Mouse (Mus musculus) midbrain, postnatal 0 days (tissue): ENCODE data around the gene Kif26a. TPM values are rescaled to one million over a fixed set of nuclear protein-coding genes. Genes with fewer than 3 reads are reported as not detected.

ENCODE experiments used
- ATAC-seq: fragments of 200-750 bp; cut with Nextera tagmentation; 2 replicates; pipeline ENCODE4 v1.8.0; 2017; ENCODE audit warnings: moderate number of reproducible peaks, mild to moderate bottlenecking, moderate TSS enrichment, moderate library complexity; ENCODE audit not compliant: low FRiP score
- DNase-seq: peaks from one replicate; pipeline ENCODE4 v3.0.0-alpha.2; 2015; ENCODE audit warnings: low spot score
- H3K27ac ChIP-seq: fragments of 300-500 bp; sonication (generic); 2 replicates; pipeline ENCODE4 v1.5.1; 2014; ENCODE audit warnings: low read depth, mild to moderate bottlenecking, low read length, mixed read lengths
- H3K27me3 ChIP-seq: fragments of 300-500 bp; sonication (generic); 2 replicates; pipeline ENCODE4 v1.6.1; 2014; ENCODE audit warnings: low read length, control low read depth, mixed read lengths; ENCODE audit not compliant: insufficient read depth
- H3K36me3 ChIP-seq: fragments of 300-500 bp; sonication (generic); 2 replicates; pipeline ENCODE4 v1.6.1; 2014; ENCODE audit warnings: low read length, control low read depth, mixed read lengths; ENCODE audit not compliant: insufficient read depth
- H3K4me1 ChIP-seq: fragments of 300-500 bp; sonication (generic); 2 replicates; pipeline ENCODE4 v1.6.1; 2014; ENCODE audit warnings: mild to moderate bottlenecking, control low read depth, antibody characterized with exemption, low read length, mixed read lengths; ENCODE audit not compliant: insufficient read depth
- H3K4me2 ChIP-seq: fragments of 300-500 bp; sonication (generic); 2 replicates; pipeline ENCODE4 v1.6.1; 2014; ENCODE audit warnings: low read depth, mild to moderate bottlenecking, low read length, mixed read lengths; ENCODE audit not compliant: poor library complexity, severe bottlenecking
- H3K4me3 ChIP-seq: fragments of 300-500 bp; sonication (generic); 2 replicates; pipeline ENCODE4 v1.5.1; 2014; ENCODE audit warnings: low read depth, mild to moderate bottlenecking, low read length, moderate library complexity
- H3K9ac ChIP-seq: fragments of 300-500 bp; sonication (generic); replicated peaks from 2 replicates; pipeline ENCODE4 v1.6.1; 2014; ENCODE audit warnings: mild to moderate bottlenecking, low read length, moderate library complexity, mixed read lengths; ENCODE audit not compliant: poor library complexity, severe bottlenecking
- H3K9me3 ChIP-seq: fragments of 300-500 bp; sonication (generic); 2 replicates; pipeline ENCODE4 v1.6.1; 2016; ENCODE audit warnings: low read length, control low read depth
- CTCF ChIP-seq: IDR thresholded peaks from 2 replicates; pipeline ENCODE4 v1.5.1; 2016; ENCODE audit warnings: antibody characterized with exemption, mild to moderate bottlenecking
- WGBS: fragments of 180-500 bp; shearing (Covaris S2); extraction: QIAGEN DNeasy Blood & Tissue Kit; methylation state at CpG from one replicate; pipeline ENCODE4 v1.1.7; 2014; 5-methylcytosine and 5-hydroxymethylcytosine counted together
- polyA plus RNA-seq: library from polyadenylated mRNA; unstranded; fragments of >200 nt; fragmentation: Nextera tagmentation; extraction: Ambion mirVana; gene quantifications from 2 replicates; pipeline ENCODE4 v1.2.1, GENCODE M21; 2015
- total RNA-seq: library from RNA; depleted of rRNA; stranded (reverse); fragments of >200 nt; gene quantifications from 2 replicates; pipeline ENCODE4 v1.2.3, GENCODE M21; 2014

The Kif26a gene
- total and polyA plus RNA-seq, 2 experiments from 2014 or later, result 2.4 to 26.5 TPM

GRCm38 (mm10) chr12:112112686-112113396, 33.2 kb upstream of the Kif26a start:
- TF ChIP-seq CTCF, result no peak
- Histone ChIP-seq H3K9ac (no peak overlapping the region), H3K9me3 (no peaks in the 10 kb centered on the region), H3K4me3 (no peak overlapping the region), H3K36me3 (no peaks in the 10 kb centered on the region), H3K4me1 (no peaks in the 10 kb centered on the region), H3K27ac (no peak overlapping the region), H3K27me3 (no peaks in the 10 kb centered on the region), H3K4me2 (no peak overlapping the region)
- 19% methylated on average over 13 of the region's 13 CpGs for WGBS
- no peak for DNase-seq
- no peak for ATAC-seq

- Histone ChIP-seq H3K4me3 (no peak overlapping the region), H3K9me3 (no peaks in the 10 kb centered on the region), H3K9ac (no peak overlapping the region), H3K27ac (no peak overlapping the region), H3K36me3 (no peaks in the 10 kb centered on the region), H3K27me3 (no peaks in the 10 kb centered on the region), H3K4me1 (no peaks in the 10 kb centered on the region), H3K4me2 (no peak overlapping the region)
- TF ChIP-seq CTCF, result peak; percentile 99
- ATAC-seq (no peak), DNase-seq (peak; percentile 85)
- WGBS, result 11% methylated on average over 7 of the region's 7 CpGs
Measured at GRCm38 (mm10) chr12:112113710-112114109, 32.3 kb upstream of the Kif26a start.

DNA sequence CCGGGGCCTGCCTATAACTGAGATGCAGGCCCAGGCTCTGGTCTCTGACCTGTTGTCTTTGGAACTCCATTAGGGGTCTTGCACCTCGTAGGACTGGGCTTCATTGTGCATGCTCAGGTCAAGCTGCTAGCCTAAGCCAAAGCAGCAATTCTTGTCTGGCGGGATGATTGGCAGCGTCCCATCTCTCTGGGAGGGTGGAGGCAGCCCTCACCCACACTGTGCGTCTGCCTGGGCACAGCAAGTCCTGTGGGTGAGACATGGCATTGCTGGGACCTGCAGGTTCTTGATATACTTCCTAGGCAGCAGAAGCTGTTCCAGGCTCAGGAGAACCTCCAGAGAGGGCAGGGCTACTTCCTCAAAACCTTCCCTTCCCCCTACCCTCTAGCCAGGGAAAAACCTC, 29.0 kb upstream of the Kif26a start:
- WGBS, result 79% methylated on average over 5 of the region's 5 CpGs
- H3K27me3 ChIP-seq, result no peaks in the 10 kb centered on the region
- no peak for TF ChIP-seq CTCF

DNA sequence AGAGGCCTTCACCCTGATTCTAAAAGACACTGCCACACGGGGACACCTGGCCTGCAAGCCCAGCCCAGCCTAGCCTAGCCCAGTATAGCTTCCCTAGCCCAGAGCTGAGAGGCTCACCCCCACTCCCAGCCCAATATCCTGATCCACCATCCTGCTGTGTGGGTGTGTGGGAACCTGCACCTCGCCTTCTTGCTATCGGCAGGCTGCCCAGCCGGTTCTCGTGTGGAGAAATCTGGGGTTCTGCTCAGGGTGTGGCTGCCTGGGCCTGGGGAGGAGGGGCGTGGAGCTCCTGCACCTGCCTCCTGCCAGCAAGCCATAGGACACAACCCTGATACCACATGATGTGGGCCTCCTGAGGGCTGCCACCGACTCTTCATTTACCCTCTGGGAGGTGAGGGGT, 28.4 kb upstream of the Kif26a start:
- no peak for DNase-seq
- no peak for TF ChIP-seq CTCF
- no peaks in the 10 kb centered on the region for H3K9me3 ChIP-seq
- H3K36me3 ChIP-seq, result no peaks in the 10 kb centered on the region
- no peak overlapping the region for H3K4me3 ChIP-seq
- H3K4me1 ChIP-seq, result no peaks in the 10 kb centered on the region
- no peak for ATAC-seq
- WGBS, result 80% methylated on average over 7 of the region's 7 CpGs
- no peak overlapping the region for H3K4me2 ChIP-seq
- no peak overlapping the region for H3K9ac ChIP-seq
- H3K27ac ChIP-seq, result no peak overlapping the region
- H3K27me3 ChIP-seq, result no peaks in the 10 kb centered on the region

More for the DNA sequence above, 29.0 kb upstream of the Kif26a start:
- H3K4me1 ChIP-seq, result no peaks in the 10 kb centered on the region
- H3K4me3 ChIP-seq, result no peak overlapping the region
- ATAC-seq, result no peak
- no peaks in the 10 kb centered on the region for H3K36me3 ChIP-seq
- H3K9me3 ChIP-seq, result no peaks in the 10 kb centered on the region
- H3K4me2 ChIP-seq, result no peak overlapping the region
- no peak overlapping the region for H3K9ac ChIP-seq
- H3K27ac ChIP-seq, result no peak overlapping the region
- DNase-seq, result no peak

DNA sequence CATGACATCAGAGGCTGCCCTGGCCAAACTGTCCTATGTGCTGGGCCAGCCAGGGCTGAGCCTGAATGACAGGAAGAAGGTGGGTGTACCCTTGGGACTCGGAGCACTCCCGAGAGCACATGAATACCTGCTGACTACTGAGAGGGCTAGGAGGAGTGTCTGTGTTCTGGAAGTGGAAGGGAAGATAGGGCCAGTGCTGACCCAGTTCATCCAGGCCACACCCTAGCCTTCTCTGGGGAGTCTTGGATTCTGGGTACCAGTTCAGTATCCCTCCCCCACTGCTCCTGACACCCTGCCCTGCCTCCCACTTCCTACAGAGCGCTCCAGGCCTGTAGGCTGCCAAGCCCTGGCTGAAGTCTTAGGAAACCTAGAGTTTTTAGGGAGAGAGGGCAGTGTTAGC, 24.8 kb upstream of the Kif26a start:
- no peak overlapping the region for H3K4me2 ChIP-seq
- H3K36me3 ChIP-seq, result no peaks in the 10 kb centered on the region

GRCm38 (mm10) chr12:112125903-112126302, 20.1 kb upstream of the Kif26a start:
- no peaks in the 10 kb centered on the region for H3K4me1 ChIP-seq
- no peak overlapping the region for H3K9ac ChIP-seq
- no peaks in the 10 kb centered on the region for H3K36me3 ChIP-seq
- no peak for TF ChIP-seq CTCF
- peaks cover 7% of the 10 kb centered on the region for H3K27me3 ChIP-seq
- H3K4me2 ChIP-seq, result no peak overlapping the region
- no peak for DNase-seq
- H3K9me3 ChIP-seq, result no peaks in the 10 kb centered on the region
- WGBS, result 85% methylated on average over 14 of the region's 14 CpGs
- no peak overlapping the region for H3K27ac ChIP-seq
- ATAC-seq, result no peak
- no peak overlapping the region for H3K4me3 ChIP-seq

More for the DNA sequence above, 24.8 kb upstream of the Kif26a start:
- Histone ChIP-seq H3K27me3 (no peaks in the 10 kb centered on the region), H3K9ac (no peak overlapping the region), H3K4me1 (no peaks in the 10 kb centered on the region), H3K27ac (no peak overlapping the region), H3K4me3 (no peak overlapping the region), H3K9me3 (no peaks in the 10 kb centered on the region)
- no peak for DNase-seq
- ATAC-seq, result no peak
- 84% methylated on average over 3 of the region's 3 CpGs for WGBS
- no peak for TF ChIP-seq CTCF
